Mouse (Mus musculus) midbrain, embryonic 14.5 days (tissue): ENCODE measurements around the gene Gpn2. TPM values are rescaled to one million over a fixed set of nuclear protein-coding genes. Genes with fewer than 3 reads are reported as not detected.

ENCODE experiments used
- ATAC-seq: fragments of 200-750 bp; cut with Nextera tagmentation; 2 replicates; pipeline ENCODE4 v1.8.0; 2017; ENCODE audit warnings: moderate number of reproducible peaks, moderate library complexity; ENCODE audit not compliant: low FRiP score, low TSS enrichment
- DNase-seq: peaks from one replicate; pipeline ENCODE4 v3.0.0-alpha.2; 2015
- H3K27ac ChIP-seq: fragments of 300-500 bp; sonication (generic); replicated peaks from 2 replicates; pipeline ENCODE4 v1.5.1; 2014; ENCODE audit warnings: mild to moderate bottlenecking, low read depth, low read length, moderate library complexity
- H3K27me3 ChIP-seq: fragments of 300-500 bp; sonication (generic); 2 replicates; pipeline ENCODE4 v1.6.1; 2014; ENCODE audit warnings: low read length, control low read depth, mixed read lengths; ENCODE audit not compliant: control insufficient read depth, insufficient read depth
- H3K36me3 ChIP-seq: fragments of 300-500 bp; sonication (generic); 2 replicates; pipeline ENCODE4 v1.6.1; 2014; ENCODE audit warnings: low read length, control low read depth; ENCODE audit not compliant: control insufficient read depth, insufficient read depth
- H3K4me1 ChIP-seq: fragments of 300-500 bp; sonication (generic); 2 replicates; pipeline ENCODE4 v1.6.1; 2014; ENCODE audit warnings: mild to moderate bottlenecking, antibody characterized with exemption, low read length, control low read depth; ENCODE audit not compliant: control insufficient read depth, insufficient read depth
- H3K4me2 ChIP-seq: fragments of 300-500 bp; sonication (generic); 2 replicates; pipeline ENCODE4 v1.6.1; 2014; ENCODE audit warnings: mild to moderate bottlenecking, low read length, moderate library complexity
- H3K4me3 ChIP-seq: fragments of 300-500 bp; sonication (generic); replicated peaks from 2 replicates; pipeline ENCODE4 v1.5.1; 2014; ENCODE audit warnings: low read depth, low read length
- H3K9ac ChIP-seq: fragments of 300-500 bp; sonication (generic); replicated peaks from 2 replicates; pipeline ENCODE4 v1.6.1; 2014; ENCODE audit warnings: mild to moderate bottlenecking, low read length, moderate library complexity
- H3K9me3 ChIP-seq: fragments of 300-500 bp; sonication (generic); 2 replicates; pipeline ENCODE4 v1.6.1; 2016; ENCODE audit warnings: low read length, control low read depth, mixed read lengths; ENCODE audit not compliant: control insufficient read depth
- WGBS: fragments of 180-500 bp; shearing (Covaris S2); extraction: QIAGEN DNeasy Blood & Tissue Kit; methylation state at CpG from one replicate; pipeline ENCODE4 v1.1.7; 2014; 5-methylcytosine and 5-hydroxymethylcytosine counted together
- polyA plus RNA-seq: library from polyadenylated mRNA; unstranded; fragments of >200 nt; fragmentation: Nextera tagmentation; extraction: Ambion mirVana; gene quantifications from 2 replicates; pipeline ENCODE4 v1.2.1, GENCODE M21; 2014

Gene Gpn2
- 20.3 and 21.4 TPM in 2 replicates for polyA plus RNA-seq

DNA sequence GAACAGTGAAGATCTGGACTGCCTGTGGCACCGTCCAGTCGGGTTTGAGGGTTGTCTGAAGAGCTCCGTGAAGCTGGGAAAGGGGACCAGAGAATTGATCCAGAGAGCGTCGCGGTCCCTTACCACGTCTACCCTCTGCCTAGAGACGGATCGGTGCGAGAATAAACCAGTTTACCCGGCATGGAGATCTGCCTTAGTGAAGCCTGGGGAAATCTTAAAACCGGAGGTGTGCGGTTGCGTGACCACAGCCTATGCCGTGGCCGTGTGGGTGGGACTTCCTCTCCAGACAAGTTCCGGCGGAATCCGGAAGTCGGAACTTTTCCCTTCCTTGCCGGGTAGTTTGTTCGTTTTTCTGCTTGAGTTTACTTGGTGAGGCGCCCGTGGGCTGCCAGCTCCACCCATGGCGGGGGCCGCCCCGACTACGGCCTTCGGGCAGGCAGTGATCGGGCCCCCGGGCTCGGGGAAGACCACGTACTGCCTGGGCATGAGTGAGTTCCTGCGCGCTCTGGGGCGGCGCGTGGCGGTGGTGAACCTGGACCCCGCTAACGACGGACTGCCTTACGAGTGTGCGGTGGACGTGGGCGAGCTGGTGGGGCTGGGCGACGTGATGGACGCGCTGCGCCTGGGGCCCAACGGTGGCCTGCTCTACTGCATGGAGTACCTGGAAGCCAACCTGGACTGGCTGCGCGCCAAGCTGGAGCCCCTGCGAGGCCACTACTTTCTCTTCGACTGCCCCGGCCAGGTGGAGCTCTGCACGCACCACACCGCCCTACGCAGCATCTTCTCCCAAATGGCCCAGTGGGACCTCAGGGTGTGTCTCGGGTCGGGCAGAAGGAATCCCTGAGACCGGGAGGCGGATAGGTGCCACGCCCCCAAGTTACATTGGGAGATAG lies at the start of gene Gpn2:
Gpn2 (plus strand) TSS at position 304 of the 893 bp plus-strand sequence.
- DNase-seq (peak; percentile 92), ATAC-seq (peak; percentile 76)
- Histone ChIP-seq H3K27ac (peak within 1 kb of the TSS; percentile 82), H3K9ac (peak within 1 kb of the TSS; percentile 80), H3K4me2 (peak within 1 kb of the TSS; percentile 99), H3K4me3 (peak within 1 kb of the TSS; percentile 88), H3K9me3 (no peaks in the 10 kb centered on the region), H3K4me1 (peaks cover 9% of the 10 kb centered on the region), H3K27me3 (no peaks in the 10 kb centered on the region), H3K36me3 (peaks cover 67% of the 10 kb centered on the region)
- whole genome bisulfite sequencing, result 2% methylated on average over 65 of the region's 65 CpGs

DNA sequence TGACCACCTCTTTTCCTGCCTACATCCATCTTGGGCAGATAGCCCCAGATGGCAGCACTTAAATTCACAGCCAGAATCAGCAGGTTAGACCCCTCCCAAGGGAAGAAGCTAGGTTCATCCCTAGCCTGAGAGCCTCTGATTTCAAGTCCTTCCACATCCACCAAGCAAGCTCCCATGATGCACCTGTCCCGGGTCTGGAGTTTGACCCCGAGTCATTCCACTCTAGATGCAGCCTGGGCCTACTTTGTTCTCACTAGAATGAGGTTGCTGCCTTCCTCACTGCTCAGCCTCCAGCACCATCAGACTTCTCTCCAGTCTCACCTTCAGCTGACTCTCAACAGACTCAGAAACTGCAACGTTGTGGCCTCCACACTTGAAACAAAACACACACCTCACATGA lies 48.1 kb upstream of the Gpn2 start:
- Histone ChIP-seq H3K4me3 (no peak overlapping the region), H3K9me3 (no peaks in the 10 kb centered on the region), H3K4me1 (no peaks in the 10 kb centered on the region), H3K9ac (no peak overlapping the region), H3K4me2 (no peak overlapping the region), H3K27ac (no peak overlapping the region), H3K36me3 (peaks cover 90% of the 10 kb centered on the region), H3K27me3 (no peaks in the 10 kb centered on the region)
- DNase-seq, result no peak
- 92% methylated on average over 3 of the region's 3 CpGs for WGBS
- no peak for ATAC-seq

GRCm38 (mm10) chr4:133536652-133537051 lies 47.5 kb upstream of the Gpn2 start:
- H3K4me1 ChIP-seq, result no peaks in the 10 kb centered on the region
- no peak overlapping the region for H3K4me3 ChIP-seq
- ATAC-seq, result no peak
- 92% methylated on average over 5 of the region's 5 CpGs for WGBS
- no peak overlapping the region for H3K27ac ChIP-seq
- H3K9ac ChIP-seq, result no peak overlapping the region
- H3K9me3 ChIP-seq, result no peaks in the 10 kb centered on the region
- no peak overlapping the region for H3K4me2 ChIP-seq
- no peak for DNase-seq
- no peaks in the 10 kb centered on the region for H3K27me3 ChIP-seq
- H3K36me3 ChIP-seq, result peaks cover 89% of the 10 kb centered on the region

- Histone ChIP-seq H3K27ac (peak within 1 kb of the TSS; percentile 80), H3K27me3 (no peaks in the 10 kb centered on the region), H3K4me2 (peak within 1 kb of the TSS; percentile 89), H3K9me3 (no peaks in the 10 kb centered on the region), H3K4me1 (peaks cover 4% of the 10 kb centered on the region), H3K4me3 (peak within 1 kb of the TSS; percentile 94), H3K36me3 (peaks cover 15% of the 10 kb centered on the region), H3K9ac (peak within 1 kb of the TSS; percentile 82)
- WGBS, result under 1% methylated on average over 76 of the region's 77 CpGs
- ATAC-seq (peak; percentile 97), DNase-seq (peak; percentile 98)
Observed at GRCm38 (mm10) chr4:133545272-133546231, 38.6 kb upstream of the Gpn2 start, which contains the start of gene Nudc. Nudc (minus strand) TSS chr4:133545996.

GRCm38 (mm10) chr4:133552029-133552428 lies 32.1 kb upstream of the Gpn2 start:
- Histone ChIP-seq H3K9ac (no peak overlapping the region), H3K36me3 (no peaks in the 10 kb centered on the region), H3K27ac (no peak overlapping the region), H3K4me3 (no peak overlapping the region), H3K9me3 (no peaks in the 10 kb centered on the region), H3K27me3 (no peaks in the 10 kb centered on the region), H3K4me1 (no peaks in the 10 kb centered on the region), H3K4me2 (no peak overlapping the region)
- ATAC-seq (no peak), DNase-seq (no peak)
- 68% methylated on average over 1 of the region's 1 CpGs for WGBS

DNA sequence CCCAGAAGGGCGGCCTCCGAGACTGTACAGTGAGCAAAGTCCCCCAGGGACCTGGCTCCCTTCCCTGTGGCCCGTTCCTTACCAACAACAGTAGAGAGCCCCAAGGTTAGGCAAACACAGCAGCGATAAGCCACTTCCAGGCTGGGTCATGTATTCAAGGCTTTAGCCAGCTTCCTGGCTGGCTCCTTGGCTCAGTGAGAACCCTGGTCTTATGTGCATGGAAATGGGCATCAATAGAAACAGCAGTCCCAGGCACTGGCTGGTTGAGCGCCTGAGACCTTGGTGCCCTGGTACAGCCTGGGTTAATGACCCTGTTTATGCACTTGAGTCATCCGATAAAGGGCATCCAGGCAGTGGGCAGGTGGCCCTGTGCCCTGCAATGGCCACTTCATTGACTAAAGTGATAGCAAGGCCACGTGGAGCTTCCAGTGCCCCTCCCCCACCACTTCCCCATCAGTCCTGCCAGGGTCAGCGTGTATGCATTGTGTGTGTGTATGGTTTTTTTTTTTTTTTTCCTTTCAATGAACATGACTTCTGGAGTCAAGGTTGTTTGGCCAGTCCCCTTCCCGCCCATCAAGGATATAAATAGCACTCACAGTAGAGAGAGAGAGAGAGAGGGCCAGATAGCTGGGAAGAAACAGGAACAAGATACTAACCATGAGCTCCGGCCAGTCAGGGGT lies 31.3 kb upstream of the Gpn2 start, which contains the start of gene Nr0b2:
Nr0b2 (plus strand) TSS at position 609 of the 680 bp plus-strand sequence.
- no peaks in the 10 kb centered on the region for H3K9me3 ChIP-seq
- DNase-seq (no peak), ATAC-seq (no peak)
- H3K9ac ChIP-seq, result no peak within 1 kb of the TSS
- H3K27me3 ChIP-seq, result no peaks in the 10 kb centered on the region
- WGBS, result 79% methylated on average over 10 of the region's 10 CpGs
- no peak within 1 kb of the TSS for H3K4me2 ChIP-seq
- no peaks in the 10 kb centered on the region for H3K4me1 ChIP-seq
- H3K36me3 ChIP-seq, result no peaks in the 10 kb centered on the region
- H3K4me3 ChIP-seq, result no peak within 1 kb of the TSS
- no peak within 1 kb of the TSS for H3K27ac ChIP-seq

DNA sequence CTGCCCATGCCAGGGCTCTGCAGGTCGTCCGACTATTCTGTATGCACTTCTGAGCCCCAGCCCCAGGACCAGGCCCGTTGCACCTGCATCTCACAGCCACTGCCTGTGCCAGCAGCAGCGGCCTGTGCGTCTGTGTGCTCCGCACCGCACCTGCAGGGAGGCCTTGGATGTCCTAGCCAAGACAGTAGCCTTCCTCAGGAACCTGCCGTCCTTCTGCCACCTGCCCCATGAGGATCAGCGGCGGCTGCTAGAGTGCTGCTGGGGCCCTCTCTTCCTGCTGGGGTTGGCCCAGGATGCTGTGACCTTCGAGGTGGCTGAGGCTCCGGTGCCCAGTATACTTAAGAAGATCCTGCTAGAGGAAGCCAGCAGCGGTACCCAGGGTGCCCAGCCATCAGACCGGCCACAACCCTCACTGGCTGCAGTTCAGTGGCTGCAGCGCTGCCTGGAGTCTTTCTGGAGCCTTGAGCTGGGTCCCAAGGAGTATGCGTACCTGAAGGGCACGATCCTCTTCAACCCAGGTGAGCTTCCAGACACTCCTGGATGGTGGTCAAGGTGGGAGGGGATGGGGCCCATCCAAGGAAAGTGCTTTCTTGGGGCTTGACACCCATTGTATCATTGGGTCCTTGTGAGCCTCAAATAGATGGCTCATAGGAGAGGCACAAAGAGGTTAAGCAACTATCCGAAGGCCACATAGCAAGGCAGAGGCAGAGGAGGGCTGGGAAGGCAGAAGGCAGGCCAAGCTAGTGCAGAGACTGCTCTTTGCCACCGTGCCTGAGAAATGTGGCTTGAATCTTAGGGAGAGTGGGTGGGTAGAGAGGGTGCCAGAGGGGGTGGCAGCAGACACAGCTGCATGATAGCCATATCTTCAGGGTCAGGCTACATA lies 30.5 kb upstream of the Gpn2 start:
- Histone ChIP-seq H3K9me3 (no peaks in the 10 kb centered on the region), H3K27me3 (no peaks in the 10 kb centered on the region), H3K4me3 (no peak overlapping the region), H3K27ac (no peak overlapping the region), H3K9ac (no peak overlapping the region), H3K36me3 (no peaks in the 10 kb centered on the region), H3K4me2 (no peak overlapping the region), H3K4me1 (no peaks in the 10 kb centered on the region)
- 75% methylated on average over 19 of the region's 19 CpGs for WGBS
- DNase-seq (no peak), ATAC-seq (no peak)
